Mouse (Mus musculus) G1E (cell line): ENCODE measurements at regions not wholly inside any gene's neighbourhood (a gene's known extent, or its start where the extent isn't known, plus 50 kb on each side); places are given as distances from the start of the nearest gene placed in this dataset.

ENCODE experiments used
- ATAC-seq: 2 replicates; pipeline ENCODE4 v1.8.0; 2016; ENCODE audit warnings: mild to moderate bottlenecking; ENCODE audit not compliant: insufficient number of reproducible peaks, poor library complexity, low FRiP score, severe bottlenecking; ENCODE audit errors: extremely low read depth
- DNase-seq: peaks from one replicate; pipeline ENCODE4 v3.0.0; 2012; ENCODE audit warnings: low spot score
- H3K27me3 ChIP-seq: 2 replicates; pipeline ENCODE4 v1.6.1; 2012; ENCODE audit warnings: mild to moderate bottlenecking, low read length, inconsistent platforms; ENCODE audit not compliant: insufficient read depth
- H3K36me3 ChIP-seq: replicated peaks from 2 replicates; pipeline ENCODE3; 2012; ENCODE audit warnings: mild to moderate bottlenecking, inconsistent platforms
- H3K4me1 ChIP-seq: 2 replicates; pipeline ENCODE4 v1.6.1; 2012; ENCODE audit warnings: low read depth, low read length, inconsistent platforms, mixed read lengths; ENCODE audit not compliant: insufficient read depth
- H3K4me3 ChIP-seq: 2 replicates; pipeline ENCODE4 v1.5.1; 2012; ENCODE audit warnings: low read depth, mild to moderate bottlenecking, inconsistent platforms, low read length, moderate library complexity, mixed read lengths
- H3K9me3 ChIP-seq: replicated peaks from 2 replicates; pipeline ENCODE4 v1.6.1; 2012; ENCODE audit warnings: inconsistent platforms
- CTCF ChIP-seq: IDR thresholded peaks from 2 replicates; pipeline ENCODE4 v1.5.1; 2012; ENCODE audit warnings: low read depth, low read length, inconsistent platforms, mixed read lengths
- GATA1 ChIP-seq: IDR thresholded peaks from 2 replicates; pipeline ENCODE4 v1.6.1; 2012; ENCODE audit warnings: borderline replicate concordance, low read length, inconsistent platforms, mixed read lengths
- GATA2 ChIP-seq: IDR thresholded peaks from 2 replicates; pipeline ENCODE4 v1.6.1; 2012; ENCODE audit warnings: low read depth, low read length, inconsistent platforms, borderline replicate concordance
- POLR2AphosphoS5 ChIP-seq: IDR thresholded peaks from 2 replicates; pipeline ENCODE4 v1.6.1; 2012; ENCODE audit warnings: low read depth, low read length, inconsistent platforms; ENCODE audit not compliant: insufficient replicate concordance
- TAL1 ChIP-seq: conservative IDR thresholded peaks from 2 replicates; pipeline ENCODE4 v1.6.1; 2012; ENCODE audit warnings: low read depth, low read length, inconsistent platforms, mixed read lengths

DNA sequence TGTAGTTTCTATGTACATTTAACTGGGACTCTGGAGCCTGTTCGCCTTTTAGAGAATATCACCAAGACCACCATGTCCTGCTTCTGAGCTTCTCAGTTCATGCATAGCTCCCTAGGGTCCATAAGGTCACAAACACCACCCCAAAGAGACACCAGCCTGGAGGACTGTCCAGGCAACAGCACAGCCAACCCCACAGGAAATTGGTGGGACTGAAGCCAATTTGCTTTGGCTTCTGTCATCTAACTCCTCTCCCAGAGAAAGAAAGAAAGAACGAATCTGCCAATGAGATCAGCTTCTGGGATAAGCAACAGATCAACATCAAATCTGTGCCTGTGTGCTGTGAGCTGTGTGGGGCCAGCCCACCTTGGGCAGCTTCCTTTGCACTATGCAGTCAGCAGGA lies 408.6 kb upstream of the Mki67 start:
- no peaks in the 10 kb centered on the region for H3K36me3 ChIP-seq
- no peaks in the 10 kb centered on the region for H3K27me3 ChIP-seq
- TF ChIP-seq POLR2AphosphoS5 (no peak), CTCF (no peak), GATA1 (no peak), TAL1 (no peak), GATA2 (no peak)
- DNase-seq (no peak), ATAC-seq (no peak)
- no peak overlapping the region for H3K4me3 ChIP-seq
- H3K9me3 ChIP-seq, result peaks cover 63% of the 10 kb centered on the region
- no peaks in the 10 kb centered on the region for H3K4me1 ChIP-seq

DNA sequence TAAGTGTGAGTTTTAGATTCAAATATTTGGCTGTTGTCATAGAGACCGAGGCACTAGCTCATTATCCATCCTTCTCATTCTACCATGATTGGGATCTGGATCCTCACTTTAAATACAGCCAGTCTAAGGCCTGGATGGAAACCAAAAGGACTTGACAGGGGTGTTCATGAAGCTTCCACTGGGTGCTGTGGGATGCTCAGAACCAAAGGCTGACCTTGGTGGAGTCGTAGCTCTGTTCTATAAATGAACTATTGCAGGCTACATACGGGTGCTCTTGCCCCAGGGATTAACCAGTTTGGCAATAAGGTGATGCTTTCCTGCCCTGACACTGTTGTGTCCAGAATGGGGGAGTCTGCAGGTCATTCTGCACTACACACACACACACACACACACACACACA lies 410.2 kb upstream of the Mki67 start:
- TF ChIP-seq GATA2 (no peak), GATA1 (no peak), POLR2AphosphoS5 (no peak)
- no peak for DNase-seq
- ATAC-seq, result no peak
- H3K4me3 ChIP-seq, result no peak overlapping the region
- H3K9me3 ChIP-seq, result peaks cover 64% of the 10 kb centered on the region
- no peaks in the 10 kb centered on the region for H3K36me3 ChIP-seq
- H3K4me1 ChIP-seq, result no peaks in the 10 kb centered on the region
- no peaks in the 10 kb centered on the region for H3K27me3 ChIP-seq

DNA sequence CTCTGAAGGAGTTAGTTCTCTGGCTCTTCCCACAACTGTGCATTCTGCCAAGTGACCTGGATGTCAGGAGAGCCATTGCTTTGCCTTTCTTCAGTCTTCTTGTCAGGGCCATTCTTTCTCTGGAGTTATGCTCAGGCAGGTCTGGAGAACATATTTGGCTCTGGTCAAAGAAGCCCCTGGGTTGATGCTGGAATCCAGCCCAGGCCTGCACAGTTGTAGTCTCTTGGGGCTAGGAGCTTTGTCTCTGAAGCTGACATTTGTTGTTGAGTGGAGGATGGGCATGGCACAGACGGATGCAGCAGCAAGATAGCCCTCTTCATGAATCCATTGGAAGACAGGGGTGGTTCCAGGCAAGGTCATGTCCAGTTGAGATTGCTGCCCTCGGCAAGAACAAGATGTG lies 411.4 kb upstream of the Mki67 start:
- DNase-seq, result no peak
- Histone ChIP-seq H3K4me3 (no peak overlapping the region), H3K9me3 (peaks cover 68% of the 10 kb centered on the region), H3K4me1 (no peaks in the 10 kb centered on the region), H3K27me3 (no peaks in the 10 kb centered on the region), H3K36me3 (no peaks in the 10 kb centered on the region)
- no peak for TF ChIP-seq TAL1
- TF ChIP-seq POLR2AphosphoS5, result no peak
- no peak for TF ChIP-seq CTCF
- TF ChIP-seq GATA2, result no peak
- no peak for TF ChIP-seq GATA1
- ATAC-seq, result no peak

DNA sequence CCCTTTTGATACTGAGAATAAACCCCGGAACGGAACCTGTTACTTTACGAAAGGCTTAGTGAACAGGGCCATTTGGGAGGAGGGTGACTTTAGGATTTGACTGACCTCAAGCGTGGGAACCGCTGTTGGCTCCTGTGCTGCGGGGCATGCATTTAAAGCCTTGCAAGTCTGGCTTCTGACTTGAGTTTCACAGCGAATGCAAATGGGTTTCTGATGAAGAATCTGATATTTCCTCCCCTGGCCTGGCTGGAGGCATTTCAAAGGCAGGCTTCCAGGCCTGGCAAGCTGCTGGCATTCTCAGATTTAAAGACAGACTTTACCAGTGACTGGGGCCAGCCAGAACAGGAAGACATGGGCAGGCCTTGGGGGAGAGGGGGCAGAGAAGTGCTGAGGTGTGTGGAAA lies 413.6 kb upstream of the Mki67 start:
- Histone ChIP-seq H3K27me3 (no peaks in the 10 kb centered on the region), H3K4me1 (no peaks in the 10 kb centered on the region), H3K9me3 (peaks cover 75% of the 10 kb centered on the region), H3K4me3 (no peak overlapping the region), H3K36me3 (no peaks in the 10 kb centered on the region)
- TF ChIP-seq POLR2AphosphoS5 (no peak), TAL1 (no peak), GATA2 (no peak), GATA1 (no peak), CTCF (no peak)
- no peak for ATAC-seq
- DNase-seq, result no peak

DNA sequence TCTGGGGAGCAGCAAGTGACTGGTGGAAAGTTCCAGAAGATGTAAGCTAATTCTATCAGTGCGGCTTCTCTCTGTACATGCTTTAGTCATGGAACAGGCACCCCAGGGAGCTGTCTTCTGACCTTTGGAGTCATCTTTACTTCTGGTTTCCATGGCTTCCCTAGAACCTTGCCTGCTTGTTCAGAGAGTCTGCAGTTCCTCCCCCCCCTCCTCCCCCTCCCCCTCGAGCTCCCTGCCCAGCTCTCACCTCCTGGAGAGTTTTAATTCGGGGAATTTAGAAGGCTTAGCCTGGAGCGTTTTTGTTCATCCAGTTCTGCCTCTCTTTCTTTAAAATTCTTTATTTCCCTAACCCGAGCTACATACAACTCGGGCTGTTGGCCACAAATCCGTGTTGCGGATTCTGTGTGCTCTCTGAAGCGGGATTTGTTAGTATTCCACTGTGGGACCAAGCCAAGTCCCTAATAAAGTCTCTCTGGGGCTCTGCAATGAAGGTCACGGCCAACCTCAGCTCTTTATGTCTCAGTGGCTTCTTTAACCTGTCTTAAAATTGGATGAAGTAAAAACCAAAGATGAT lies 414.6 kb upstream of the Mki67 start:
- no peak overlapping the region for H3K4me3 ChIP-seq
- no peaks in the 10 kb centered on the region for H3K36me3 ChIP-seq
- no peaks in the 10 kb centered on the region for H3K4me1 ChIP-seq
- TF ChIP-seq GATA1, result no peak
- no peak for TF ChIP-seq CTCF
- TF ChIP-seq GATA2, result no peak
- no peak for TF ChIP-seq TAL1
- no peak for TF ChIP-seq POLR2AphosphoS5
- peaks cover 74% of the 10 kb centered on the region for H3K9me3 ChIP-seq
- ATAC-seq (no peak), DNase-seq (no peak)
- H3K27me3 ChIP-seq, result no peaks in the 10 kb centered on the region

DNA sequence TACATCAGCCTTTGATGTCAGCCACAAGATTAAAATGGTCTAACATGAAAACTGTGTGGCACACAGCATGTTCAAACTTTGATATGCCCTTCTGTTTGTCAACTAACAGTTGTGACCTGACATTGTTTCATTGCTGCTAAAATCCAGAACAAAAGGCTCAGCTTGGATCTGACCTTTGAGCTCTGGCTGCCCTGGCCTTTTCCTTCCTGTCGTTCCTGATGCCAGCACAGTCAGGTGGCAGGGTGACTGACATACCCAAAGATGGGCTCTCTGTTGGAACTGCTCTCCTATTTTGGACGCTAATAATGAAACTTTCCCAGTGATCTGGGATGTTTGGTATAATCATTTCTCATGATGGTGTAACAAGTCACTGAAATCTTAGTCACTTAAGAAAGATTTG lies 416.8 kb upstream of the Mki67 start:
- ATAC-seq, result no peak
- DNase-seq, result no peak
- Histone ChIP-seq H3K9me3 (peaks cover 75% of the 10 kb centered on the region), H3K36me3 (no peaks in the 10 kb centered on the region), H3K4me3 (no peak overlapping the region), H3K27me3 (no peaks in the 10 kb centered on the region), H3K4me1 (no peaks in the 10 kb centered on the region)
- TF ChIP-seq POLR2AphosphoS5, result no peak
- no peak for TF ChIP-seq CTCF
- no peak for TF ChIP-seq GATA1
- no peak for TF ChIP-seq TAL1
- TF ChIP-seq GATA2, result no peak

DNA sequence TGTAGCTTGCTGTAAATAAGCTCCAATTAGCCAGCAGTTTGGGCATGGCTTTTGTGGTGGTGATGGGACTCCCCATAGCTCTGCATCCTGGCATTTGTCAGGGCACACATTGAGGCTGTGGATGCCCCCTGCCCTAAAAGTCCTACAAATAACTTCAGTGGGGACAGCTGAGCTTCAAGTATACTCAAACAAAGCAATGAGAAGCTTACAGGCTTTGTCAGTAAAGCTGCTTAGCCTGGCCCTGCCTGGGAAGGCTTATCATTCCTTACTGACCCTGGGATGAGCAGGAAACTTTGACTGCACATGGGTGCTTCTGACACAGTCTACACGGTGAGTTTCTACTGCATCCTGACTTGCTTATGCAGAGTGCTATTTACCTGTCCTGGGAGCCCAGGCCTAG lies 420.5 kb upstream of the Mki67 start:
- Histone ChIP-seq H3K27me3 (no peaks in the 10 kb centered on the region), H3K36me3 (no peaks in the 10 kb centered on the region)
- DNase-seq, result no peak

More for the DNA sequence above, 420.5 kb upstream of the Mki67 start:
- no peak for ATAC-seq
- TF ChIP-seq CTCF (no peak), TAL1 (no peak), GATA1 (no peak), POLR2AphosphoS5 (no peak), GATA2 (no peak)
- Histone ChIP-seq H3K9me3 (peaks cover 74% of the 10 kb centered on the region), H3K4me3 (no peak overlapping the region), H3K4me1 (no peaks in the 10 kb centered on the region)
